Mouse (Mus musculus): ENCODE measurements at regions not wholly inside any gene's neighbourhood (a gene's known extent, or its start where the extent isn't known, plus 50 kb on each side); places are given as distances from the start of the nearest gene placed in this dataset.

GRCm38 (mm10) chr4:69197577-69197976 is 243.4 kb upstream of the Brinp1 start:
- no peak overlapping the region for H3K4me3 ChIP-seq (ENCODE audit: low read length)
- no peak overlapping the region for H3K4me2 ChIP-seq (replicated peaks; ENCODE audit: low read depth, low read length)
- H3K27ac ChIP-seq (ENCODE audit: low read depth, low read length), result no peak overlapping the region
- no peaks in the 10 kb centered on the region for H3K4me1 ChIP-seq (ENCODE audit: control insufficient read depth, insufficient read depth, low read length)
- no peak for ATAC-seq (ENCODE audit: low FRiP score, low TSS enrichment)
- no peaks in the 10 kb centered on the region for H3K27me3 ChIP-seq (ENCODE audit: control insufficient read depth, insufficient read depth, low read length)
- H3K9me3 ChIP-seq (ENCODE audit: control insufficient read depth, low read length), result no peaks in the 10 kb centered on the region
- H3K9ac ChIP-seq (ENCODE audit: low read depth, low read length), result no peak overlapping the region
- H3K36me3 ChIP-seq (ENCODE audit: control insufficient read depth, insufficient read depth, low read length), result no peaks in the 10 kb centered on the region
- WGBS, result 80% methylated on average over 1 of the region's 1 CpGs

DNA sequence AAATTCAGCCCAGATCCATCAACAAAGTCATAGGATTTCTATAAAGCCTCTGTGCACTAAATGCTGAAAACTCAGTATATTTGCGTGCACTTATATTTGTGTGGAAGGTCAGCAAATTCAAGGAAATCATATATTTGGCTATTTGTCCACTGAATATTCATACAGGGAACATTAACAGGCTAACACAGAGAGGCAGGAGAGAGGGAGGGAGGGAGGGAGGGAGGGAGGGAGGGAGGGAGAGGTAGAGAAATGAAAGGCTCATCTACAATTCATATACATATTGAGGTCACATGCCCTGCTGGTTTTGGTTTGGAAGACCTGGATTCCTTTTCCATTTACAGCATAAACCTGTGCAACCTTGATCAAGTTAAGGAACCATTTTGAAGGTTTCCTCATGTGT is 241.9 kb upstream of the Brinp1 start:
- ATAC-seq (ENCODE audit: low FRiP score, low TSS enrichment), result no peak
- Histone ChIP-seq H3K36me3 (ENCODE audit: control insufficient read depth, insufficient read depth, low read length) (no peaks in the 10 kb centered on the region), H3K27me3 (ENCODE audit: control insufficient read depth, insufficient read depth, low read length) (no peaks in the 10 kb centered on the region), H3K4me3 (ENCODE audit: low read length) (0 out of 2 replicates have a peak overlapping the region, but pooled peaks have one; percentile 39), H3K4me2 (replicated peaks; ENCODE audit: low read depth, low read length) (peak overlapping the region; percentile 67), H3K4me1 (ENCODE audit: control insufficient read depth, insufficient read depth, low read length) (no peaks in the 10 kb centered on the region), H3K27ac (ENCODE audit: low read depth, low read length) (no peak overlapping the region), H3K9ac (ENCODE audit: low read depth, low read length) (no peak overlapping the region), H3K9me3 (ENCODE audit: control insufficient read depth, low read length) (no peaks in the 10 kb centered on the region)
- 82% methylated on average over 1 of the region's 1 CpGs for WGBS

DNA sequence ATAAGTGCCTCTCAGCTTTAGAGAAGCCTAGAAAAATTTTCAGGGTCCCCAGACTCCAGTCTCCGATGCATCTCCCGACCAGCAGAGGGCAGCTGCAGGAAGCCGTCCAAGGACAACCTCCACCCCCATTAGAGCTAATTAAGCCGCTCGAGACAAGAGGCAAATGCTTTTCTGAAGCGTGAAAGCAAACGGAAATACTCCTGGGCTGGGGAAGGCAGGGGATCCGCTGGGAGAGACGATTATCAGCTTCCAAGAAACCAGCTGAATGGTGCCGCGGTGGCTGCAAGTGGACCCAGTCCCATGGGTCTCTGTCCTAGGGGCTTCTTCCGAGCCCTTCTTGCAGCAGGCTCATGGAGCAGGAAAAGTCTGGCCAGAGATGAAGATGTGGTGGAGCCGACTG is 241.4 kb upstream of the Brinp1 start:
- no peaks in the 10 kb centered on the region for H3K9me3 ChIP-seq (ENCODE audit: control insufficient read depth, low read length)
- H3K27ac ChIP-seq (ENCODE audit: low read depth, low read length), result no peak overlapping the region
- no peaks in the 10 kb centered on the region for H3K4me1 ChIP-seq (ENCODE audit: control insufficient read depth, insufficient read depth, low read length)
- no peaks in the 10 kb centered on the region for H3K27me3 ChIP-seq (ENCODE audit: control insufficient read depth, insufficient read depth, low read length)
- H3K4me2 ChIP-seq (replicated peaks; ENCODE audit: low read depth, low read length), result peak overlapping the region; percentile 67
- peak; percentile 93 for ATAC-seq (ENCODE audit: low FRiP score, low TSS enrichment)
- H3K4me3 ChIP-seq (ENCODE audit: low read length), result peak overlapping the region; percentile 39
- WGBS, result under 1% methylated on average over 13 of the region's 13 CpGs
- H3K36me3 ChIP-seq (ENCODE audit: control insufficient read depth, insufficient read depth, low read length), result no peaks in the 10 kb centered on the region
- H3K9ac ChIP-seq (ENCODE audit: low read depth, low read length), result peak overlapping the region; percentile 53; the same call in 1 of the 2 replicates

Measured in kidney, embryonic 14.5 days (tissue).